Mouse (Mus musculus): Measurements from ENCODE around the gene Zfp169.

- TF ChIP-seq POLR2A (IDR thresholded peaks at IDR 0.05; ENCODE audit: low read depth, low read length) (no peak), CTCF (IDR thresholded peaks at IDR 0.05; ENCODE audit: extremely low read depth, insufficient read length, insufficient replicate concordance, low read depth, low read length) (no peak)
Measured at GRCm38 (mm10) chr13:48525745-48526144, 12.5 kb upstream of the Zfp169 start.
